Mouse (Mus musculus) ES-Bruce4 (cell line): ENCODE measurements around the gene Prpsap1. TPM values are rescaled to one million over a fixed set of nuclear protein-coding genes. Genes with fewer than 3 reads are reported as not detected.
A peak's percentile ranks its signal among the peaks of the same experiment; 100 is the strongest.

Experiments
- H3K27ac ChIP-seq: 2 replicates; pipeline ENCODE4 v1.5.1; 2012; ENCODE audit warnings: low read length, inconsistent platforms; ENCODE audit not compliant: insufficient read depth
- H3K27me3 ChIP-seq: 2 replicates; pipeline ENCODE4 v1.6.1; 2012; ENCODE audit warnings: mild to moderate bottlenecking, low read length, inconsistent platforms; ENCODE audit not compliant: control insufficient read depth, poor library complexity, insufficient read depth, severe bottlenecking
- H3K36me3 ChIP-seq: 2 replicates; pipeline ENCODE4 v1.6.1; 2012; ENCODE audit warnings: inconsistent platforms, mild to moderate bottlenecking, low read length, moderate library complexity; ENCODE audit not compliant: control insufficient read depth, poor library complexity, insufficient read depth, severe bottlenecking
- H3K4me1 ChIP-seq: one replicate; pipeline ENCODE4 v1.8.1; 2011; ENCODE audit warnings: low read length; ENCODE audit not compliant: control insufficient read depth, insufficient read depth
- H3K4me3 ChIP-seq: 2 replicates; pipeline ENCODE4 v1.5.1; 2011; ENCODE audit warnings: low read depth, mild to moderate bottlenecking, low read length
- H3K9ac ChIP-seq: 2 replicates; pipeline ENCODE4 v1.6.1; 2012; ENCODE audit warnings: low read depth, mild to moderate bottlenecking, inconsistent platforms; ENCODE audit not compliant: poor library complexity, severe bottlenecking
- H3K9me3 ChIP-seq: replicated peaks from 2 replicates; pipeline ENCODE4 v1.6.1; 2012; ENCODE audit warnings: mild to moderate bottlenecking, low read length, inconsistent platforms; ENCODE audit not compliant: control insufficient read depth, poor library complexity, insufficient read depth, severe bottlenecking
- CTCF ChIP-seq: IDR thresholded peaks from one replicate; pipeline ENCODE4 v1.8.1; 2011; ENCODE audit warnings: low read depth, low read length
- EP300 ChIP-seq: IDR thresholded peaks from 2 replicates; pipeline ENCODE4 v1.6.1; 2011; ENCODE audit warnings: low read depth, low read length; ENCODE audit not compliant: insufficient read depth
- POLR2A ChIP-seq: IDR thresholded peaks from one replicate; pipeline ENCODE4 v1.8.1; 2011; ENCODE audit warnings: low read length; ENCODE audit not compliant: insufficient read depth
- polyA plus RNA-seq: library from polyadenylated mRNA; stranded (reverse); fragments of >200 nt; gene quantifications from 2 replicates; pipeline ENCODE4 v1.2.4, GENCODE M21; 2011; ENCODE audit warnings: low read depth; ENCODE audit not compliant: missing spikeins, insufficient read depth, insufficient read length

Prpsap1 gene
- polyA plus RNA-seq, 1 experiment = 116 TPM

DNA sequence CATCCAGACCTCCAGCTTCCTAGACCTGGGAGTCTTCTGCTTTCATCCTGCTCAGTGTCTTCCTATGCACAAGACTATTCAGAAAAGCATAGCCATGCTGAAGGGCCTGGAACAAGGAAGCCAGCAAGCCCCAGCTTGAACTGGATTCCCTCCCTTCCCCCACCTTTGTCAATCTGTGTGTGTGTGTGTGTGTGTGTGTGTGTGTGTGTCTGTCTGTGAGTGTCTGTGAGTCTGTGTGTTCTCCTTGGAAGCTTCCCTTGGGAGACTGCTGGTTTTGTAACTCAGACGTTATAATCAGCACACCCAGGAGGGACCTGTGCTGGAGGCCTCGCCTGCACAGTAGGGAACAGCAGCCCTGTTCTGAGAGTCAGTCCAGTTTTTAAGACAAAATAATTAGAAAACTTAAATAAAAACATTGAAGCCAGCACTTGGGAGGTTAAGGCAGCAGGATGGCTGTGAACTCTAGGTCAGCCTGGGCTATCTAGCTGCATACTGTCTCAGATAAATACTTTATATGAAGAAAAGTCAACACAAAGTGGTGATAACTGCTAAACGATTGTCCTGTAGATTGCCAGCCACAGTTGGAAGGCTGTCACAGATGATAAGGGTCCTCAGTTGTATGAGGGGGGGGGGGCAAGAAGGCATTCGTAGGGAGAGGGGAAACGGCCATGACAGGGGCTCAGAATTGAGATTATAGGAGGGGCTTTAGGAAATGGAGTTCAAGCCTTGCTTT, 57.8 kb downstream of the Prpsap1 start:
- Histone ChIP-seq H3K27me3 (no peaks in the 10 kb centered on the region), H3K36me3 (peaks cover 27% of the 10 kb centered on the region), H3K4me3 (peak overlapping the region; percentile 74), H3K4me1 (no peaks in the 10 kb centered on the region), H3K9me3 (no peaks in the 10 kb centered on the region), H3K27ac (peak overlapping the region; percentile 91), H3K9ac (peak overlapping the region; percentile 94)
- no peak for TF ChIP-seq POLR2A
- peak; percentile 29; the same call in 1 of the 2 replicates for TF ChIP-seq EP300
- TF ChIP-seq CTCF = no peak

- Histone ChIP-seq H3K4me3 (peak overlapping the region; percentile 74), H3K9ac (peak overlapping the region; percentile 94), H3K27ac (peak overlapping the region; percentile 91), H3K27me3 (no peaks in the 10 kb centered on the region), H3K9me3 (no peaks in the 10 kb centered on the region), H3K36me3 (peaks cover 27% of the 10 kb centered on the region), H3K4me1 (peaks cover 2% of the 10 kb centered on the region)
- TF ChIP-seq EP300 (no peak), CTCF (no peak), POLR2A (no peak)
Observed at GRCm38 (mm10) chr11:116434967-116435752, 58.8 kb downstream of the Prpsap1 start.

DNA sequence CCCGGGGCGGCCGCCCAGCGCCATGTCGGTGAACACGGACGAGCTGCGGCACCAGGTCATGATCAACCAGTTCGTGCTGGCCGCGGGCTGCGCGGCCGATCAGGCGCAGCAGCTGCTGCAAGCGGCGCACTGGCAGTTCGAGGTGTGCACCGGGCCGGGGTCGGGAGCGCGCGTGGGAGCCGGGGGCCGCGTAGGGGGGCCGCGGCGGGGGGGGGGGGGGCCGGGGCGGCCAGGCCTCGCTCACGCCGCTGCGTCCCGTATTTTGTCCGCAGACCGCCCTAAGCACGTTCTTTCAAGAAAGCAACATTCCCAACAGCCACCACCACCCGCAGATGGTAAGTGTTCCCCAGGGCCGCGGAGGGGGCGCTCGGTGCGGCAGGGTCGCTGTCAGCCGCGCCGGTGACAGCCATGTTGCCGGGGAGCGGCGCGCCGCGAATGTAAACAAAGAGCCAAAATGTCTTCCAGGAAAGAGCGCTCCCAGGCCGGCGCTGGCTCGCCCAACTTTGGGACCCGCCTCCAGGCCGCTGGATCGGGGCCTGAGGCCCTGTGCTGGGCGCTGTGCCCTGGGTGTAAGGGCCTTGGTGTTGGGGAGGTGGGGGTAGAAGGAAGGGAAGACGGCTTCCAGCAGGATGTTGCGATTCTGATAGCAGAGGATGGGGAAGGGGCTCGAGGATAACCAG, 59.6 kb downstream of the Prpsap1 start:
- H3K4me3 ChIP-seq = peak overlapping the region; percentile 74
- H3K9ac ChIP-seq = peak overlapping the region; percentile 94
- no peaks in the 10 kb centered on the region for H3K27me3 ChIP-seq
- TF ChIP-seq POLR2A = no peak
- no peak for TF ChIP-seq EP300
- TF ChIP-seq CTCF = no peak
- H3K27ac ChIP-seq = peak overlapping the region; percentile 91
- no peaks in the 10 kb centered on the region for H3K9me3 ChIP-seq
- H3K36me3 ChIP-seq = peaks cover 23% of the 10 kb centered on the region
- peaks cover 3% of the 10 kb centered on the region for H3K4me1 ChIP-seq

- Histone ChIP-seq H3K9me3 (no peaks in the 10 kb centered on the region), H3K4me3 (peak within 1 kb of the TSS; percentile 74), H3K27ac (peak within 1 kb of the TSS; percentile 91), H3K27me3 (no peaks in the 10 kb centered on the region), H3K36me3 (peaks cover 17% of the 10 kb centered on the region), H3K4me1 (peaks cover 3% of the 10 kb centered on the region), H3K9ac (peak within 1 kb of the TSS; percentile 94)
- TF ChIP-seq CTCF (no peak), EP300 (no peak), POLR2A (no peak)
Observed at GRCm38 (mm10) chr11:116433356-116434286, 60.4 kb downstream of the Prpsap1 start, which contains the start of gene Ubald2. TSS of gene Ubald2 (plus strand) at chr11:116434094.

- peaks cover 16% of the 10 kb centered on the region for H3K36me3 ChIP-seq
- H3K27ac ChIP-seq = peak overlapping the region; percentile 68
- TF ChIP-seq POLR2A (no peak), EP300 (no peak), CTCF (no peak)
- peaks cover 4% of the 10 kb centered on the region for H3K4me1 ChIP-seq
- H3K27me3 ChIP-seq = no peaks in the 10 kb centered on the region
- no peaks in the 10 kb centered on the region for H3K9me3 ChIP-seq
- peak overlapping the region; percentile 16; the same call in 1 of the 2 replicates for H3K9ac ChIP-seq
- no peak overlapping the region for H3K4me3 ChIP-seq
Observed at GRCm38 (mm10) chr11:116432593-116433355, 61.2 kb downstream of the Prpsap1 start.
